Mouse (Mus musculus) stomach, embryonic 16.5 days (tissue): ENCODE results near the gene Teddm2. TPM values are rescaled to one million over a fixed set of nuclear protein-coding genes. Genes with fewer than 3 reads are reported as not detected.

Experiments
- ATAC-seq: fragments of 200-750 bp; cut with Nextera tagmentation; 2 replicates; pipeline ENCODE4 v1.8.0; 2017; ENCODE audit warnings: moderate number of reproducible peaks, moderate TSS enrichment; ENCODE audit not compliant: insufficient read depth, low FRiP score
- H3K27ac ChIP-seq: fragments of 300-500 bp; sonication (generic); 2 replicates; pipeline ENCODE4 v1.5.1; 2014; ENCODE audit warnings: low read length
- H3K27me3 ChIP-seq: fragments of 300-500 bp; sonication (generic); 2 replicates; pipeline ENCODE4 v1.6.1; 2014; ENCODE audit warnings: low read length, control low read depth, mixed read lengths; ENCODE audit not compliant: control insufficient read depth, insufficient read depth
- H3K36me3 ChIP-seq: fragments of 300-500 bp; sonication (generic); 2 replicates; pipeline ENCODE4 v1.6.1; 2014; ENCODE audit warnings: low read length; ENCODE audit not compliant: control insufficient read depth, insufficient read depth
- H3K4me1 ChIP-seq: fragments of 300-500 bp; sonication (generic); 2 replicates; pipeline ENCODE4 v1.6.1; 2014; ENCODE audit warnings: low read length, control low read depth, mixed read lengths; ENCODE audit not compliant: control insufficient read depth, insufficient read depth
- H3K4me2 ChIP-seq: fragments of 300-500 bp; sonication (generic); 2 replicates; pipeline ENCODE4 v1.6.1; 2014; ENCODE audit warnings: low read depth, low read length, mixed read lengths
- H3K4me3 ChIP-seq: fragments of 300-500 bp; sonication (generic); replicated peaks from 2 replicates; pipeline ENCODE4 v1.5.1; 2014; ENCODE audit warnings: mild to moderate bottlenecking, low read length
- H3K9ac ChIP-seq: fragments of 300-500 bp; sonication (generic); 2 replicates; pipeline ENCODE4 v1.6.1; 2014; ENCODE audit warnings: low read length
- H3K9me3 ChIP-seq: fragments of 300-500 bp; sonication (generic); replicated peaks from 2 replicates; pipeline ENCODE4 v1.6.1; 2016; ENCODE audit warnings: low read length, control low read depth; ENCODE audit not compliant: control insufficient read depth
- WGBS: fragments of 180-500 bp; shearing (Covaris S2); extraction: QIAGEN DNeasy Blood & Tissue Kit; methylation state at CpG from one replicate; pipeline ENCODE4 v1.1.7; 2014; 5-methylcytosine and 5-hydroxymethylcytosine counted together
- polyA plus RNA-seq: library from polyadenylated mRNA; unstranded; fragments of >200 nt; fragmentation: Nextera tagmentation; extraction: Ambion mirVana; gene quantifications from 2 replicates; pipeline ENCODE4 v1.2.1, GENCODE M21; 2015

The Teddm2 gene
- polyA plus RNA-seq, 1 experiment from 2014 or later = 0.98 TPM

GRCm38 (mm10) chr1:153924395-153925385 lies 24.7 kb upstream of the Teddm2 start:
- peak overlapping the region; percentile 77 for H3K27ac ChIP-seq

DNA sequence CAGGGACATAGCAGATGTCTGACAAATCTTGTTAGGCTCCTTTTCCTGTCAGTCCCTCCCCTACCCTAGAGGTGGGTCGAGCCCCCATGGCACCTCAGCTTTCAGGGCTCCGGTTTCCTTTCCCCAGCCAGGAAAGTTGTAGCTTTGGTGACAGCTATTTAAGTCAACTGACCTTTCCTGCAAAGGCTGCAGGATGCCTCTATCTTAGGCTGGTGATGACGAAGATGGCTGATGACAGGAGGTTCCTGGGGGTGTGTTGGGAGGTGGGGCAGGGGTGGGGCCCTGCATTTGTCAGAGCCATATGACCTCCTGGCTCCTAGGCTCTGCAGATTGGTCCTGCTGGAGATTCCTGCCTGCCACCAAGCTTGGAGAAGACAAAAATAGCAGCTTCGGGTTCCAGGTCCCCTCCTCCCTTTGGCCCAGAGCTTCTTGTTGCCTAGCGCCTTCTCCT lies 22.6 kb upstream of the Teddm2 start:
- no peak for ATAC-seq
- WGBS = 36% methylated on average over 5 of the region's 5 CpGs

More at GRCm38 (mm10) chr1:153924395-153925385, 24.7 kb upstream of the Teddm2 start:
- peak; percentile 90 for ATAC-seq
- no peak overlapping the region for H3K4me2 ChIP-seq
- no peak overlapping the region for H3K4me3 ChIP-seq
- no peaks in the 10 kb centered on the region for H3K27me3 ChIP-seq
- H3K36me3 ChIP-seq = no peaks in the 10 kb centered on the region
- no peaks in the 10 kb centered on the region for H3K4me1 ChIP-seq
- 56% methylated on average over 6 of the region's 6 CpGs for WGBS
- H3K9ac ChIP-seq = no peak overlapping the region
- H3K9me3 ChIP-seq = no peaks in the 10 kb centered on the region

DNA sequence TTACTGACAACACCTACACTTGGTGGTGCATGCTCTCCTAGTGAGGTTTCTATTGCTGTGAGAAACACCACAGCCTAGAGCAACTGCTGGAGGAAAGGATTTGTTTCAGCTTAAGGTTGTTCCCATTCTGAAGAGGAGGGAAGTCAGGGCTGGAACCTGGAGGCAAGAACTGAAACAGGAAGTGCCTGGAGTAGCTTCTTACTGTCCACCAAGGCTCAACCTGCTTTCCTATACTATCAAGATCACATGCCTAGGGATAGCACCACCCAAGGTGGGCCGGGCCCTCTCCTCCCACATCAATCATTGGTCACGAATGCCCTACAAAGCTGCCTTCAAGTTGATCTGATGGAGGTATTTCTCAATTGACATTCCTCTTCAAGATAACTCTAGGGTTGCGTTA lies 21.6 kb upstream of the Teddm2 start:
- Histone ChIP-seq H3K9ac (no peak overlapping the region), H3K4me1 (no peaks in the 10 kb centered on the region), H3K36me3 (no peaks in the 10 kb centered on the region), H3K27ac (no peak overlapping the region), H3K9me3 (no peaks in the 10 kb centered on the region), H3K27me3 (no peaks in the 10 kb centered on the region), H3K4me2 (no peak overlapping the region), H3K4me3 (no peak overlapping the region)
- no peak for ATAC-seq
- 86% methylated on average over 3 of the region's 3 CpGs for WGBS

More for the DNA sequence above, 22.6 kb upstream of the Teddm2 start:
- H3K27me3 ChIP-seq = no peaks in the 10 kb centered on the region
- no peak overlapping the region for H3K9ac ChIP-seq
- H3K27ac ChIP-seq = no peak overlapping the region
- H3K9me3 ChIP-seq = no peaks in the 10 kb centered on the region
- no peaks in the 10 kb centered on the region for H3K36me3 ChIP-seq
- no peak overlapping the region for H3K4me2 ChIP-seq
- no peaks in the 10 kb centered on the region for H3K4me1 ChIP-seq
- no peak overlapping the region for H3K4me3 ChIP-seq

DNA sequence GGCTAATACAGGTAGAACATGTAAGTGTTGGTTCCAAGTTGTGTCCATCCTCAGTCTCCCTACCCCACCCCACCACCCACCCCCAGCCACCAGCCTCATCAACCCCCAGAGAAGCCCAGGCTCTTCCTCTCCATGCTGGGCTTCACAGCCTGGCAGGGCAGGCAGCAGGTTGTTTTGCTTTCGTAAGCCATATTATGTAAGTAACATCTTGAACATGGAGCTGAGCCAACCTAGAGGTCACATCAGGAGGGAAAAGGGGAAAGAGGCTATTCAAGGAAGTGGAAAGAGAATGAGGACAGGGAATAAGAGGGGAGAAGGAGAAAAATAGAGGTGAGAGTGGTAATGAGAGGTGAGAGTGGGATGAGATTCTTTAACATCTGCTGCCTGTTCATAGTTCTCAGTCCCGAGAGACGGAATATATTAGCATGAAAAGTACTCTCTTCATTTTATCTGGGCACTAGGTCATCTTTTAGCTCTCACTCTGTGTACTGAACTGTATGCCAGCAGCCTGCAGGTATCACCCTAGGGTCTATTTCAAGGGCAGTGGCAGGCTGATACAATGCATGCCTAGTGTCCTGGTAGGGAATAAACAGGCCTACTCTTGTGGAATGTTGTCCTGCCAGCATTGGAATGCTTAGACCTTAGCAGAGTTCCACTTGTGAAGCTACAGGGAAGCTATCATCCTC lies 18.6 kb upstream of the Teddm2 start:
- 83% methylated on average over 3 of the region's 3 CpGs for WGBS
- H3K4me1 ChIP-seq = no peaks in the 10 kb centered on the region
- no peaks in the 10 kb centered on the region for H3K27me3 ChIP-seq
- no peak for ATAC-seq
- H3K27ac ChIP-seq = no peak overlapping the region
- no peaks in the 10 kb centered on the region for H3K9me3 ChIP-seq
- H3K4me2 ChIP-seq = no peak overlapping the region
- H3K36me3 ChIP-seq = no peaks in the 10 kb centered on the region
- H3K4me3 ChIP-seq = no peak overlapping the region
- no peak overlapping the region for H3K9ac ChIP-seq

DNA sequence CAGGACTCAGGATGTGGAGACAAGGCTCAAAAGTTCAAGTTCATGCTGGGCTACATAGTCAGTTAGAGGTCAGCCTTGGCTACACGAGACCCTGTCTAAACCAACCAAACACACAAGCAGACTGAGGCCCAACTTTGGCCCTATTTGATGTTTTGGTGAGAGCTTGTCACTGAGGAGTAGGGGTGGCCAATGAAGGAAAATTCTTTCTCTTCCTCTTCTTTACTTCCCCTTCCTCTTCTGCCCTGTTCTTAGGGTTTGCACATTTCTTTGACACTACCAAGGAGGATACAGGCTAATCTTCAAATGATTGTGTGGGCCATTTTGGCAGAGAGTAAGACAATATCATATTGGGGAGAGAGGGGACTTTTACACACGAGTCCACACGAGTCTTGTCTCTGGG lies 13.8 kb upstream of the Teddm2 start:
- no peak for ATAC-seq
- Histone ChIP-seq H3K4me3 (no peak overlapping the region), H3K27ac (no peak overlapping the region), H3K36me3 (peaks cover 7% of the 10 kb centered on the region; the same call in 1 of the 2 replicates), H3K4me1 (no peaks in the 10 kb centered on the region), H3K27me3 (no peaks in the 10 kb centered on the region), H3K9ac (no peak overlapping the region), H3K9me3 (no peaks in the 10 kb centered on the region; the same call in 1 of the 2 replicates), H3K4me2 (no peak overlapping the region)
- WGBS = 74% methylated on average over 3 of the region's 3 CpGs

DNA sequence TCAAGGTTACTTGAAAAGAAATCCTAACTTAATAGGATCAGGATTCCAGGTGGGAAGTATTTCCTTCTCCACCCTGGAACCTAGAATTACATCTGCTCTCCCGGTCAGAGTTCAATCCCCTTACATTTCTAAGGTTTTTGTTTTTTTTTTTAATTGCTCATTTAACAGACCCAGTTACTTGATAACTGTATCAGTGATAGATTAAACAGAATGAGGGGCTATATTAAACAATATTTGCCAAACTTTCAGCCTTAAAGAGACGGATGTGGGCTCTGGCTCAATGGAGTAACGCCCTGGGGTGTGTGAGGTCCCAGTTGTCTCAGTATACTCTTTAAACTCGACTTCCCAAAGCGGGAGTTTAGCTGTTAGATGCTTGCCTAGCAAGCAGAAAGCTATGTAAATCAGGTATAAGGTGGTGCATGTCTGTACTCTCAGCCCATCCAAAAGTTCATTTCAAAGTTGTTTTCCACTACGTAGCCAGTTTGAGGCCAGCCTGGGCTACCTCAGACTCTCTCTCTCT lies 11.3 kb upstream of the Teddm2 start:
- Histone ChIP-seq H3K4me2 (no peak overlapping the region), H3K36me3 (peaks cover 22% of the 10 kb centered on the region), H3K27me3 (no peaks in the 10 kb centered on the region), H3K4me1 (no peaks in the 10 kb centered on the region), H3K9me3 (no peaks in the 10 kb centered on the region; the same call in 1 of the 2 replicates), H3K27ac (no peak overlapping the region), H3K9ac (no peak overlapping the region), H3K4me3 (no peak overlapping the region)
- ATAC-seq = no peak
- 69% methylated on average over 6 of the region's 6 CpGs for WGBS

DNA sequence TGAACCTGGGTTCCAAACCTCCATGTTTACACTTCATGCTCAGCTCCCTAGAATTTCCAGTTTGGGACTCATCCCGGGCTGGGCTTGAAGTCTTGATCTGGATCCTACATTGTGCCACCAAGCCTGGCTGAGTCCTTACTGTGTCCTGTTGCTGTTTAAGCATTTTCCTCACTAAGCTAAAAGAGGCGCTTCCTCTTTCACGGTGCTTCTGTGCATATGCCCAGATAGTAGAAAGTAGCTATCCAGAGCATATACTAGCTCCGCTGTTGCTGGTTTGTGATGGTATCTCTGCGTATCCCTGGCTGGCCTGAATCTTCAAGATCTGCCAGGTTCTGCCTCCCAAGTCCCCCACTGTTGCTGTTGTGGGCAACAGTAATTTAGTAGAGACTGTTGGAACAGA lies 10.4 kb upstream of the Teddm2 start:
- Histone ChIP-seq H3K9me3 (no peaks in the 10 kb centered on the region; the same call in 1 of the 2 replicates), H3K4me3 (no peak overlapping the region), H3K4me1 (no peaks in the 10 kb centered on the region), H3K9ac (no peak overlapping the region), H3K27ac (no peak overlapping the region), H3K27me3 (no peaks in the 10 kb centered on the region), H3K36me3 (peaks cover 31% of the 10 kb centered on the region), H3K4me2 (no peak overlapping the region)
- no peak for ATAC-seq
- 84% methylated on average over 5 of the region's 5 CpGs for WGBS

GRCm38 (mm10) chr1:153909963-153910291 lies 9.9 kb upstream of the Teddm2 start:
- Histone ChIP-seq H3K36me3 (peaks cover 36% of the 10 kb centered on the region), H3K27ac (no peak overlapping the region)

More at GRCm38 (mm10) chr1:153909963-153910291, 9.9 kb upstream of the Teddm2 start:
- ATAC-seq = peak; percentile 9; the same call in 1 of the 2 replicates
- Histone ChIP-seq H3K4me3 (no peak overlapping the region), H3K4me1 (no peaks in the 10 kb centered on the region), H3K4me2 (no peak overlapping the region), H3K9ac (no peak overlapping the region), H3K9me3 (no peaks in the 10 kb centered on the region; the same call in 1 of the 2 replicates), H3K27me3 (no peaks in the 10 kb centered on the region)
- WGBS = 86% methylated on average over 9 of the region's 9 CpGs
